Mouse (Mus musculus): Measurements from ENCODE around the gene Ak1. TPM values are rescaled to one million over a fixed set of nuclear protein-coding genes. Genes with fewer than 3 reads are reported as not detected.
A peak's percentile ranks its signal among the peaks of the same experiment; 100 is the strongest.

Gene Ak1
- total and polyA plus RNA-seq, 2 experiments from 2014 or later = 114 to 119 TPM

- Histone ChIP-seq H3K9ac (no peak overlapping the region), H3K4me1 (ENCODE audit: insufficient read depth) (no peaks in the 10 kb centered on the region), H3K9me3 (ENCODE audit: low read length) (no peaks in the 10 kb centered on the region), H3K27ac (ENCODE audit: low read depth, low read length) (no peak overlapping the region), H3K36me3 (ENCODE audit: insufficient read depth) (no peaks in the 10 kb centered on the region), H3K27me3 (ENCODE audit: insufficient read depth, low read length) (no peaks in the 10 kb centered on the region), H3K4me2 (ENCODE audit: low read depth) (no peak overlapping the region), H3K4me3 (ENCODE audit: low read depth, low read length) (0 out of 2 replicates have a peak overlapping the region, but pooled peaks have one; percentile 1)
- TF ChIP-seq CTCF (IDR thresholded peaks at IDR 0.05; ENCODE audit: low read depth) = no peak
- DNase-seq (no peak), ATAC-seq (no peak)
- 85% methylated on average over 7 of the region's 7 CpGs for WGBS
Observed at GRCm38 (mm10) chr2:32647366-32647765, 25.8 kb downstream of the Ak1 start.

GRCm38 (mm10) chr2:32653764-32654163 lies 32.2 kb downstream of the Ak1 start:
- Histone ChIP-seq H3K4me2 (ENCODE audit: low read depth) (no peak overlapping the region), H3K27me3 (ENCODE audit: insufficient read depth, low read length) (no peaks in the 10 kb centered on the region), H3K4me3 (ENCODE audit: low read depth, low read length) (no peak overlapping the region), H3K36me3 (ENCODE audit: insufficient read depth) (no peaks in the 10 kb centered on the region), H3K4me1 (ENCODE audit: insufficient read depth) (no peaks in the 10 kb centered on the region), H3K9ac (no peak overlapping the region), H3K27ac (ENCODE audit: low read depth, low read length) (no peak overlapping the region), H3K9me3 (ENCODE audit: low read length) (no peaks in the 10 kb centered on the region)
- ATAC-seq (no peak), DNase-seq (no peak)
- no peak for TF ChIP-seq CTCF (IDR thresholded peaks at IDR 0.05; ENCODE audit: low read depth)
- WGBS = 54% methylated on average over 7 of the region's 7 CpGs

DNA sequence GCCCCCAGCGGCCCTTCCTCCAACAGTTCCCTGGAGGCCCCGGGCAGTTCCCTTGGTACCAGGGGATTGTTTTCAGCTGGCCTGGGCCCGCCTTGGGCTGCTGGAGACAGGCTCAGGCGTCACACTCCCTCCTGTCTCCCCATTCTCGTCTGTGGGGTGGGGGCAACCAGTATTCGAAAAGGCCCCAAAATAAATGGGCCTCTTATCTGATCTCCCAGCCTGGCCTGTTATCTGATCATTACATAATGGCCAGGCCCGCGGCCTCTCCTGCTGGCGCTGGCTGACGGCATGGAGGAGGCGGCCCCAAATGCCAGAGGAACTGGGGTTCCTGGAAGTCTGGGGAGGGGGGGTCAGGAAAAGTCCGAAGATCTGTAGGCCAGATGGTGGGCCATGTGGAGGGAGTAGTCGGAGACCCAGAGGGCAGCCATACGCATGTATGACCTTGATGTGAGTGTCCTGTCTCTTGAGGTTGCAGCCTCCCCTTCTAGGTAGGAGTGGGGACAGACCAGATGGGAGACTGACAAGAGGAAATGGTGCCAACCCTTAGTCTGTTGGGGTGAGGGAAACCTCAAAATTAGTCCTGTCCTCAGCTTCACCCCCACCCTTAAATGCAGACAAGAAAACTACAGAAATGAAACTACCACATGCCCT lies 33.3 kb downstream of the Ak1 start:
- Histone ChIP-seq H3K27me3 (ENCODE audit: insufficient read depth, low read length) (no peaks in the 10 kb centered on the region), H3K9me3 (ENCODE audit: low read length) (no peaks in the 10 kb centered on the region), H3K27ac (ENCODE audit: low read depth, low read length) (no peak overlapping the region; the same call in 1 of the 2 replicates), H3K36me3 (ENCODE audit: insufficient read depth) (no peaks in the 10 kb centered on the region), H3K4me1 (ENCODE audit: insufficient read depth) (no peaks in the 10 kb centered on the region), H3K4me2 (ENCODE audit: low read depth) (no peak overlapping the region), H3K9ac (no peak overlapping the region), H3K4me3 (ENCODE audit: low read depth, low read length) (no peak overlapping the region)
- TF ChIP-seq CTCF (IDR thresholded peaks at IDR 0.05; ENCODE audit: low read depth) = no peak
- WGBS = 84% methylated on average over 14 of the region's 14 CpGs
- DNase-seq (no peak), ATAC-seq (no peak)

DNA sequence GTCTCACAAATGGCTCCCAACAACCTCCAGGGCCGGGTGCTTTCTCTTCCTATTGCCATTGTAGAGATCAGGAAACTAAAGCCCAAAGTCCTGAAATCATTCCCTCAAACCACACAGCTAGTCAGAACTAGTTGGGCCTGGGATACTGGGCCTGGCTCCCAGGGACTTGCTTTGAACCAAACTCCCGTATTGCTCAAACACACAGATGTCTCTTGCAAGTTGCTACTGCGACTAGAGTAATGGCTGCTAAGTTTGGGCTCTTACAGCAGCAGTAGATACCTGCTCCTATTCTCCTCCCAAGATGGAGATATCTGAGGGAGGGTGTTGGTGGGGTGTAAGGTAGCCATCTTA lies 33.8 kb downstream of the Ak1 start:
- Histone ChIP-seq H3K9me3 (ENCODE audit: low read length) (no peaks in the 10 kb centered on the region), H3K4me3 (ENCODE audit: low read depth, low read length) (no peak overlapping the region), H3K4me1 (ENCODE audit: insufficient read depth) (no peaks in the 10 kb centered on the region), H3K36me3 (ENCODE audit: insufficient read depth) (no peaks in the 10 kb centered on the region), H3K4me2 (ENCODE audit: low read depth) (no peak overlapping the region), H3K27me3 (ENCODE audit: insufficient read depth, low read length) (no peaks in the 10 kb centered on the region), H3K27ac (ENCODE audit: low read depth, low read length) (0 out of 2 replicates have a peak overlapping the region, but pooled peaks have one; percentile 9), H3K9ac (no peak overlapping the region)
- 89% methylated on average over 3 of the region's 3 CpGs for WGBS
- no peak for DNase-seq
- TF ChIP-seq CTCF (IDR thresholded peaks at IDR 0.05; ENCODE audit: low read depth) = no peak
- no peak for ATAC-seq

- DNase-seq (no peak), ATAC-seq (no peak)
- no peaks in the 10 kb centered on the region for H3K27me3 ChIP-seq (ENCODE audit: insufficient read depth, low read length)
- H3K4me1 ChIP-seq (ENCODE audit: insufficient read depth) = no peaks in the 10 kb centered on the region
- WGBS = 78% methylated on average over 12 of the region's 12 CpGs
- no peak for TF ChIP-seq CTCF (IDR thresholded peaks at IDR 0.05; ENCODE audit: low read depth)
- no peak overlapping the region for H3K4me2 ChIP-seq (ENCODE audit: low read depth)
- H3K9me3 ChIP-seq (ENCODE audit: low read length) = no peaks in the 10 kb centered on the region
- 0 out of 2 replicates have a peak overlapping the region, but pooled peaks have one; percentile 9 for H3K27ac ChIP-seq (ENCODE audit: low read depth, low read length)
- H3K9ac ChIP-seq = no peak overlapping the region
- H3K4me3 ChIP-seq (ENCODE audit: low read depth, low read length) = no peak overlapping the region
- no peaks in the 10 kb centered on the region for H3K36me3 ChIP-seq (ENCODE audit: insufficient read depth)
Observed at GRCm38 (mm10) chr2:32655826-32656225, 34.3 kb downstream of the Ak1 start.

- H3K27ac ChIP-seq (ENCODE audit: low read depth, low read length) = no peak overlapping the region
- no peak for ATAC-seq
- TF ChIP-seq CTCF (IDR thresholded peaks at IDR 0.05; ENCODE audit: low read depth) = no peak
- H3K4me1 ChIP-seq (ENCODE audit: insufficient read depth) = no peaks in the 10 kb centered on the region
- no peak overlapping the region for H3K4me2 ChIP-seq (ENCODE audit: low read depth)
- DNase-seq = no peak
- no peak overlapping the region for H3K4me3 ChIP-seq (ENCODE audit: low read depth, low read length)
- H3K27me3 ChIP-seq (ENCODE audit: insufficient read depth, low read length) = no peaks in the 10 kb centered on the region
- no peaks in the 10 kb centered on the region for H3K36me3 ChIP-seq (ENCODE audit: insufficient read depth)
- H3K9me3 ChIP-seq (ENCODE audit: low read length) = no peaks in the 10 kb centered on the region
- H3K9ac ChIP-seq = no peak overlapping the region
- WGBS = 87% methylated on average over 2 of the region's 2 CpGs
Observed at GRCm38 (mm10) chr2:32658873-32659272, 37.3 kb downstream of the Ak1 start.

DNA sequence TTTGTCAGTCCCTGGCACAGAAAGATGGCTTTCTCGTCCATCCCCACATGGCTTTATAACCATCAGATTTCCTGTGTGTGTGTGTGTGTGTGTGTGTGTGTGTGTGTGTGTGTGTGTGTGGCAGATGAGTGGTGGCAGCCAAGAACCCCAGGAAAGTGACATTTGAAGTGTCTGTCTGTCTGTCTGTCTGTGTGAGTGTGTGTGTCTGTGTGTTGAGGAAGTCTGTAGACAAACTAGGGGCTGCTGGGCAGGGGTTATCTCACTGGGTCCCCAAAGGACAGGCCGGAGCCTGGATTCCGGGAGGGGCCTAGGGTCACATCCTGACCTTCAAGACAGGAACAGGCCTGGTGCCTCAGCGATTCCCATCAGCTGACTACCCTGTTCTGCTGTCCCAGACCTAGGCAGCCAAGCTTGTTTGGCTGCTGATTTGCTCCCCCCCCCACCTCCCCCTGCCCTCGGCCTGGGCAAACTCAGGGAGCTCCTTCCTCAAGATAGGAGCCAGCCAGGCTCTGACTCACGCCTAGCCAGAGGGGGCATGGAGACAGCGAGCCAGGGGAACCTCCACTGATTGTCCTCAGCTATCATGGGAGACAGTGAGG lies 40.0 kb downstream of the Ak1 start:
- Histone ChIP-seq H3K27me3 (ENCODE audit: insufficient read depth, low read length) (no peaks in the 10 kb centered on the region), H3K9ac (no peak overlapping the region), H3K36me3 (ENCODE audit: insufficient read depth) (no peaks in the 10 kb centered on the region), H3K9me3 (ENCODE audit: low read length) (no peaks in the 10 kb centered on the region), H3K27ac (ENCODE audit: low read depth, low read length) (no peak overlapping the region), H3K4me3 (ENCODE audit: low read depth, low read length) (no peak overlapping the region), H3K4me2 (ENCODE audit: low read depth) (no peak overlapping the region), H3K4me1 (ENCODE audit: insufficient read depth) (no peaks in the 10 kb centered on the region)
- DNase-seq (no peak), ATAC-seq (no peak)
- no peak for TF ChIP-seq CTCF (IDR thresholded peaks at IDR 0.05; ENCODE audit: low read depth)
- WGBS = 63% methylated on average over 7 of the region's 7 CpGs
